Mouse (Mus musculus) CD4-positive, CD25-positive, alpha-beta regulatory T cell, adult 4 months (primary cell): Measurements from ENCODE around the gene Kat6b. TPM values are rescaled to one million over a fixed set of nuclear protein-coding genes. Genes with fewer than 3 reads are reported as not detected.

Source experiments
- ATAC-seq: one replicate; pipeline ENCODE4 v1.8.0; 2017
- polyA plus RNA-seq, 2 experiments: library from polyadenylated mRNA; unstranded; fragments of 100-300 nt; shearing (Covaris generic); gene quantifications; one replicate each; pipeline ENCODE4 v1.2.1; 2017

The Kat6b gene
- polyA plus RNA-seq, 2 experiments from 2014 or later: 17.1 to 18.3 TPM

- no peak for ATAC-seq
Observed at GRCm38 (mm10) chr14:21600174-21600566, 118.9 kb downstream of the Kat6b start.

GRCm38 (mm10) chr14:21600628-21601027, 119.4 kb downstream of the Kat6b start:
- no peak for ATAC-seq

GRCm38 (mm10) chr14:21602166-21602565, 120.9 kb downstream of the Kat6b start:
- ATAC-seq: no peak

GRCm38 (mm10) chr14:21602937-21603336, 121.7 kb downstream of the Kat6b start:
- no peak for ATAC-seq

GRCm38 (mm10) chr14:21607686-21608085, 126.5 kb downstream of the Kat6b start:
- no peak for ATAC-seq

- no peak for ATAC-seq
Observed at GRCm38 (mm10) chr14:21608886-21609285, 127.7 kb downstream of the Kat6b start.

- ATAC-seq: peak; percentile 84
Observed at GRCm38 (mm10) chr14:21610224-21610623, 129.0 kb downstream of the Kat6b start.

GRCm38 (mm10) chr14:21613031-21613430, 131.8 kb downstream of the Kat6b start:
- ATAC-seq: no peak

GRCm38 (mm10) chr14:21614103-21614502, 132.9 kb downstream of the Kat6b start:
- no peak for ATAC-seq

GRCm38 (mm10) chr14:21615853-21616252, 134.6 kb downstream of the Kat6b start:
- no peak for ATAC-seq

GRCm38 (mm10) chr14:21617221-21617980, 136.2 kb downstream of the Kat6b start:
- ATAC-seq: no peak

GRCm38 (mm10) chr14:21619951-21620350, 138.7 kb downstream of the Kat6b start:
- no peak for ATAC-seq

GRCm38 (mm10) chr14:21625946-21626345, 144.7 kb downstream of the Kat6b start:
- no peak for ATAC-seq

- ATAC-seq: no peak
Observed at GRCm38 (mm10) chr14:21631665-21632200, 150.5 kb downstream of the Kat6b start.

- ATAC-seq: peak; percentile 53
Observed at GRCm38 (mm10) chr14:21636548-21636947, 155.3 kb downstream of the Kat6b start.

GRCm38 (mm10) chr14:21640806-21641435, 159.7 kb downstream of the Kat6b start:
- no peak for ATAC-seq

GRCm38 (mm10) chr14:21653813-21654212, 172.6 kb downstream of the Kat6b start:
- ATAC-seq: peak; percentile 78

GRCm38 (mm10) chr14:21659155-21659554, 177.9 kb downstream of the Kat6b start:
- no peak for ATAC-seq

- ATAC-seq: peak; percentile 97
Observed at GRCm38 (mm10) chr14:21659652-21660051, 178.4 kb downstream of the Kat6b start.

GRCm38 (mm10) chr14:21662465-21663142, 181.4 kb downstream of the Kat6b start:
- no peak for ATAC-seq

GRCm38 (mm10) chr14:21669218-21669617, 188.0 kb downstream of the Kat6b start:
- ATAC-seq: no peak

GRCm38 (mm10) chr14:21669633-21670421, 188.6 kb downstream of the Kat6b start:
- no peak for ATAC-seq
